Mouse (Mus musculus) adrenal gland, postnatal 4 days (tissue): ENCODE measurements around the gene Psd. TPM values are rescaled to one million over a fixed set of nuclear protein-coding genes. Genes with fewer than 3 reads are reported as not detected.
A peak's percentile ranks its signal among the peaks of the same experiment; 100 is the strongest.

Experiments
- DNase-seq, 2 experiments: peaks; one replicate each; pipeline ENCODE4 v3.0.0; 2021 to 2022; ENCODE audit warnings: low spot score in 2 of 2, mixed read lengths in 2 of 2
- long read RNA-seq, 2 experiments: library from polyadenylated mRNA; stranded (forward); transcript quantifications; one replicate each; pipeline ENCODE4 v2.0.0; 2021
- total RNA-seq, 2 experiments: library from RNA; stranded (reverse); gene quantifications; 2 replicates each; pipeline ENCODE4 v1.2.3; 2021

The Psd gene
- 10 to 100 TPM; 19.0 to 22.6 TPM for total RNA-seq
- long read RNA-seq, experiment 1, partial matches to known transcripts = 2 of 8 reads
- long read RNA-seq, experiment 1, other reads (novel, unspliced or antisense) = 4 of 8 reads
- long read RNA-seq, experiment 2, transcript Psd-208 (8 exons, 2,034 nt) = major isoform, 11 of 23 reads
- long read RNA-seq, experiment 2, partial matches to known transcripts = 10 of 23 reads
- long read RNA-seq, experiment 2, other reads (novel, unspliced or antisense) = 2 of 23 reads

DNA sequence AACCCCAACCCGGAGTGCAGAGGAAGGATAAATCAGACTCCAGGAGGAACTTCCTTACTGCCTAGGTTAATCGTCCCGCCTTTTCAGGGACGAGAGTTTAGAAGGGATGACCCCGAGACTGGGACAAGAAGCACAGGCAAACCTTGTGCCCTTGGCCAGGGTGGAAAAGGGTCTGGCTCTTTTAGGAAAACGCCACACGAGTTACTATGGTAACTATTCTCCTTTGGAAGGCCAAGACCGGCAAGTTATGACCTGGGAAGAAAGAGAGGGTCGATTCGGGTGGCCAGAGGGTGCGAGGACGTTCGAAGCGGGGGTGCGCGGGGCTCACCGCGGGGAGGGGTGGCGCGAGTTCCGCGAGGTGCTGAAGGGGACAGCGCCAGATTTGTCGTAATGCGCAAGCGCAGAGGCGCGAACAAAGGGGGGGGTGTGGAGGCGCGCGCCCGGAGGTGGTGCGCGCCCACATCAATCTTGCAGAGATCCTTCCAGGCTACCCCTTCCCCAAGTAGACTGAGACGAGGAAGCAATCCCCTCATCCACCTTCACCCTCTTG is at the start of gene Psd:
Gene Psd (minus strand): TSS at position 401 of the 550 bp plus-strand sequence.
- DNase-seq = peak in 1 of 2 experiments; percentile 41

DNA sequence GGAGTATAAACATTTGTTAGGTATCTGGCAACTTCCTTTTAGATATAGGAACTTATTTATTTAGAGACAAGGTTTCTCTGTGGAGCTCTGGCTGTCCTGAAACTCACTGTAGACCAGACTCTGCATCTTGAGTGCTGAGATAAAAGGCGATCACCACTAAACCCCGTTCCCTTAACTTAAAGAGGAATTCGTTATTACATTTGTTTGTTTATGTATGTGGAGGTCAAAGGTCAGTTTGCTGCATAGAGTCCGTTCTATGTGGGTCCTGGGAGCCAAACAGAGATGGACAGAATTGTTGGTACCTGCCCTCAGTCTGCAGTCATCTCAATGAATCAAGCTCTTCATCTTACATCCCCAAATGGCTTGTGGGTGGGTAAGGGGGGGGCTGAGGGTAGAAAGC is 48.9 kb upstream of the Psd start:
- no peak for DNase-seq

DNA sequence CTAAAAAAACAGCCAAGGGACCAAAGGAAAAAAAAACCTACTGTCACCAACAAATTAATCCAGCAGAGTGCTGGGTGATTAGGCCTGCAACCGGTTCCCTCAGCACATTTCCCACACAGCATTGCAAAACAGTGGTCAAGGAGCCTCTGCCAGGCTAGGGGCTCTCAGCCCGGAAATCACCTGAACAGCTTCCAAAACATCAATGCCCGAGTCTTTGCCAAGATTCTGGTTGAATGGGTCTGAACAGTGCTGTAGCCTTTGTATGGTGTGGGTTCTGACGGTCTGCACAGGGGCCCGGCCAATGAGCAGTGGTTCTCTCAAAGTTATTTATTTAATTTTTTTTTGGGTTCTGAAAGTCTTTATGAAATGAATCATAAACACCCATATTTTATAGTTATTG is 48.5 kb upstream of the Psd start:
- DNase-seq = no peak

DNA sequence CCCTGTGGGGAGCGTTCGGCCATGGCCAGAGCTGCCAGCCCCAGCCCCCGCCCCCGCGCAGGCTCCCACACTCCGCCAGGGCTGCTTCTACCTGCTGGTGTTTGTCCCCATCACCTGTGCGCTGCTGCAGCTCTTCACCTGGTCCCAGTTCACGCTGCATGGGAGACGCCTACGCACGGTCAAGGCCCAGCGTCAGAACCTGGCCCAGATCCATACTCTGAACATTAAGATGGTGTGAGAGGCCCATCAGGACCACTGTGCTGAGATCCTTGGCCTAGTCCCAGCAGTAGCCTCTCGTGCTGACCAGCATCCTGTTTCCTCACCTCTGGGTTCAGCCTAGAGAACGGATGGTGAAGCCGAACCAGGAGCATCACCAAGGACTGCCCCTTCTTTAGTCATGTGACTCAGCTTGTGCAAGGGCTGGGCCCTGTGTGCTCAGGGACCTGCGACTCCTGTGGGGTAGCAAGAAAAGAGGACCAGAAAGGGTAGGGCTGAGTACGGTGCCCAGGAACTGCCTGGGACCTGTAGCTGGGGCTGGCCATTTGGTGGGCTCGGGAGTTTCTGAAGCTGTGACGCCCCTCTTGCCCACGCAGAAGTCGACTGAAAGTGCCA is 47.6 kb upstream of the Psd start:
- no peak for DNase-seq

DNA sequence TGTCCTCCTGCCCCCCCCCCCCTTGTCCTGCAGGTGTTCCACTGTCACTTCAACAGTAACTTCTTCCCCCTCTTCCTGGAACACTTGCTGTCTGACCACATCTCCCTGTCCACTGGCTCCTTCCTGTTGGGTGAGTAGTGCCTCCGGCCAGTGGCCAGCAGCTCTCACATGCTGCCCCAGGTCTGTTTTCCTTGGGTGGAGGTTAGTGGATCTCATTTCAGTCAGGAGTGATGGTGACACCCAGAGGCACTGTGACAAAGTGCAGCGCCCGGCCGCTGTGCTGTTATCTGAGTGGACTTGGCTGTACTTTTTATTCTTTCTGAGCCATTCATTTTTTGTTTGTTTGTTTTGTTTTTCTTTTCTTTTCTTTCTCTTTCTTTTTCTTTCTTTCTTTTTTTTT is 42.2 kb upstream of the Psd start:
- no peak for DNase-seq

DNA sequence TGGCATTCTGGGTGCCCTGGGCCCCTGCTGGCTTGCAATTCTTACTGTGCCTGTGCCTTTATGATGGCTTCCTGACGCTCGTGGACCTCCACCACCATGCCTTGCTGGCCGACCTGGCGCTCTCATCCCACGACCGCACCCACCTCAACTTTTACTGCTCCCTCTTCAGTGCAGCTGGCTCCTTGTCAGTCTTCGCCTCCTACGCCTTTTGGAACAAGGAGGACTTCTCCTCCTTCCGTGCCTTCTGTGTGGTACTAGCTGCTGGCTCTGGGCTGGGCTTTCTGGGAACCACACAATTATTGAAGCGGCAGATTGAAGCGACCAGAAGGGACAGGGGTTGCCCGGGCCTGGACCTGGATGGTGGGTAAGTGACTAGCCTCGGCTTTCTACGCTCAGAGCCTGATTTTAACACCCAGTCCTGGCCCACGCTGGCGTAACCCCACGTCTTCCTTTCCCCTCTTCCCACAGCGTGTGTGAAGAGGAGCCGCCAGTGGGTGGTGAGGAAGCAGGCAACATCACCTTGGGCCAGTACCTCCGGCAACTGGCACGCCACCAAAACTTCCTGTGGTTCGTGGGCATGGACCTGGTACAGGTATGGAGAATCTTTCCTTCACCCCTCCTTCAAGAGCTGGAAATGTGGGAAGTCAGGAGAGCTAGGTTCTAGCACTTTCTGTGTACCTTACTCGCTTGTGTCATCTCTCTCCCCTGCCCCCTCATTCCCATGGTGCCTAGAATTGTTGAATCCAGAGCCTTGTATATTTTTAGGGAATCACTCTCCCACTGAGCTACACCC is 41.0 kb upstream of the Psd start:
- no peak for DNase-seq

DNA sequence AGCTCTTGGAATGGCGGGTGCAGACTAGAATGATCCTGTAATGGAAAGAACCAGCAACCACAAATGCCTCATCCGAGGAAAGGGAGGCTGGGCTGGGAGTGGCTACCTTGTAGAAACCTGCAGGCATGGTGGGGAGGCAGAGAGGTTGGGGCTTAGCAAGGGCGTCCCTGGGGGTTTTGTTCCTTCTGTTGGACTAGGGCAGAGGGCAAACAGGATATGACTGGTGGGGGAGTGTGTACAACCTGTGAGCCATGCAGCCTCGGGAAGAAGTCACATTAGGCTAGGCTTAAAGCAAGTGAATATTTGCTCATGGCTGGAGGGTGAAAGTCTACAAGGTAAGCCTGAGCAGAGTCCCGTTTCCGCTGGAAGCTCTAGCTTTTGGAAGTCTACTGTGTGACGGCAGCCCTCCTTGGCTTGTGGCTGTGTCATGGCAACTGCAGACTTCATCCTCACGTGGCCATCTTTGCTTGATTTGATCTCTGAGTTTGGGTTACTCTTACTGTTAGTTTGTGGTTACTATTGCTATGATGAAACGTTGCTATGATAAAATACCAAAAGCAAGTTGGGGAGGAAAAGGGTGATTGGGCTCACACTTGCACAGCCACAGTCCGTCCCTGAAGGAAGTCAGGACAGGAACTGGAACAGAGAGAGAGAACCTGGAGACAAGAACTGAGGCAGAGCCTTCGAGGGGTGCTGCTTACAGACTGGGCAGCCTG is 36.5 kb upstream of the Psd start:
- DNase-seq = no peak

DNA sequence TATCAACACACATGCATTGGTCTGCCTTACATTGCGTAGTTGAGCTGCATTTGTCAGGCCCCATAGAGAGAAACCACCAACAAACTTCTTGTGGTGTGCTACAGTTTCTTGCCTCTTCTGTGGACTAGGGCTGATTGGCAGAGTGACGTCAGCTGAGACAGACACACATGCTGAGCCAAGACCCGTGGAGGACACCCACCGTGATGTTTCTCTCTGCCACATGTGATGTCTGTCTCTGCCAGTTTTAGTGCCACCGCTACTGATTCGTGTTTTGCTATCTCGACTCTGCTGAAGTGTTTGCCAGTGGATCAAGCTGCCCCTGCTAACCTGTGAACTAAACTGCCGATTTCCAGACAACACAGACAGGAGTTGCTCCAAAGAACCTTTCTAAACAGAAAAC is 35.1 kb upstream of the Psd start:
- no peak for DNase-seq

DNA sequence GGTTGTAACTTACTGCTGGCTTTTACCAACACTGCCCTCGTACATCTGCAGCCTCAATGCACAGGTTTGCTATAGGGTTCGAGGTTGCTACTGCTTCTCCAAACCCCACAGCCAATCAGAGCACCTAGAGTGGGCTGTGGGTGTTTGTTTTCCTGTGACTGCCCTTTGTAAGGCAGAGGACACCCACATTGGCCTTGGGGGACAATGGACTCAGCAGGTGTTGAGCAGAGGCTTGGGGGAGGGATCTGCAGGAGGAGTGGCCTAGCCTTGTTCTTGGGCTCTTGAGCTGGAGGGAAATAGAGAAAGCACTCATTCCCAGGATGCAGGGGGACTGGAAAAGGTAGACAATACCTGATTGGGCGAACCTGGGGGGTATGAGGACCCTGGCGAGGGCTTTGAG is 31.4 kb upstream of the Psd start:
- no peak for DNase-seq

DNA sequence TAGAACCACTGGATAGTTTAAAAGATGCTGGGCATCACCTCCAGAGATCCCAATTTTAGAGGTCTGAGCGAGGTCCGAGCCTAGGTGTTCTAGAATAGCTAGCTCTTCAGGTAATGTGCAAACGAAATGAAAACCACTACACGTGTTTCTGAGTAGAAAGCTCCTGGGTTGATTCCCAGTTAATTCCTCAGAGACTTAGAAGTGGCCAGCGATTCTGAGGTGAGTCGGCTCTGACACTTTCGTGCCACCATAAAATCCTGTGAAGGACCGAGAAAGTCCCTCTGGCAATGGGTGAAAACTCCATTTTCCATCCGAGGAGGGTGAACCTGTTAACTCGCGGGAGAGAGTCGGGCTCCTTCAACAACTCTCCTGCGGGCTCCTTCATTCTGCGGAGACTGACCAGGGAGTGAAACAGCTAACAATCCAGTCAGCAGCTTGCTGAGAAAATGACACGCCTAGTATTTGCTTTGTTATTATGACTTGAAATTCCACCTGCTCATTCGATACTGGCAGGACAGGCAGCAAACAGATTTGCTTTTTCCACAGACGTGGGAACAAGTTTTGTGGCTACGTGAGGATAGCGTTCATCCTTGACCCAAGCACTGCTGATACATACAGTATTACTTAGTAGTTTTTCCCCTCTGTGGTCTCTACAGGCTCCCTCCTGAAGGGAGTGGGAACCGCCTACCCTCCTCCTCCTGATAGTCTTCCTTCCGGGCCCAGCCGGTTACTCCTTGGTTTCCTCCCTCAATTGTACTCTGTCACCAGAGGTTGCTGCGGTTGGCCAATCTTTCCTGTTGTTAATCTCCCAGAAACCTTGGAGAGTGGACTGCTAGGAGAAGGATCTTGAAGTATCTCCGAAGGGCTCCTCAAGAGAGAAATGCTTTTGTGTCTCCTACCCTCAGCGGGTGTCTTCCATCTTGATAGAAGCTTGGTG is 30.7 kb upstream of the Psd start:
- DNase-seq = no peak

DNA sequence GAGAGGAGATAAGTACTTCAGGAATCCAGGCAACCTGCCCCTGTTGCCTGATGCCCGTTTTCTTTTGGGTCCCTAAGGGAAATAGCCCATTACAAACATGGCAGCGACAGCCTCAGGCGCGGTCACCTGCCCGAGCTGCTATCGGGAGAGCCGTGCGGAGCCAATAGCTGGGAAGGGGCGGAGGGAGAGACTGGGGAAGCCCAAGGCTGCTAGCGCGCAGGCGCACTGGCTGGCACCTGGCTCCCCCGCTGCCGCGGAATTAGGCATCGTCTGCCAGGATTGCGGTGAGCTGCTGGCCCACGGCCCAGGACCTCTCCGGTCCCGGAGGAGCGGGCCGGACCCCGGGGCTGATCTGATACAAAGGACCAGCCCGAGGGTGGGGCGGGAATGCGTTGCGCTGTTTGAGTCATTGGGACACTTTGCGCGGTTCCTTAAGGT is 29.8 kb upstream of the Psd start:
- DNase-seq = peak; percentile 58 to 62

DNA sequence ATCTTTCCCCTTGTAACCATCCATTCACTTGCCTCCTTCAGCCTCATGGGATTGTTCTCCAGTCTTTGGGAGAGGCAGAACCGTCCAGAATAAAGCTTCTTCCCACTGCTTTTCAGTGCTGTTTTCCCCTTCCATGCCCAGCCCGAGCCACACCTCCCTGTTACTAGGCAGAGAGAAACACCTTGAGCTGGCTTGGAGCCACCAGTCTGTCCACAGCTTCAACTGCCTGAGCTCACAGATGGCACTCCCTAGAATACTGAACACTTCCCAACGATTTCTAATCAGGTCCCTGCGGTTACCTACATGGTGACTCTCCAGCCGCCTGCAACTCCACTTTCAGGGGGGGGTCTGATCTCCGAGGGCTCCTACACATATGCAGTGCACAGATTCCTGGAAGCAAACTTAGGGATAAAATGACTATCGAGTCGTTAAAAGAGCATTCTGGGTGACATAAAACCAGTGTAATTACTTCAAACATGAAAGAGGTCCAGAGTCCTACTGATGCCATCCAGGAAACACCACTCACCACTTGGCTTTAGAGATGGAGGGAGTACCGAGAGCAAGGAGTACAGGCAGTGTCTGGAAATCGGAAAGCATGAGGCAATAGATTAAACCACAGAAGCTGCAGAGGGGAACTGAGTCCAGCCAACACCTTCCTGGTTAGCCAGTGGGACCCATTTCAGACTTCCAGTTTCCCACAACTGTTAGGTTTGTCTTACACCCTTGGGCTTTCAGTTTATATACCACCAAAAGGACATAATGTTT is 23.4 kb upstream of the Psd start, which contains the start of gene 2310034G01Rik:
Gene 2310034G01Rik (minus strand): TSS at position 135 of the 765 bp plus-strand sequence.
- no peak for DNase-seq

DNA sequence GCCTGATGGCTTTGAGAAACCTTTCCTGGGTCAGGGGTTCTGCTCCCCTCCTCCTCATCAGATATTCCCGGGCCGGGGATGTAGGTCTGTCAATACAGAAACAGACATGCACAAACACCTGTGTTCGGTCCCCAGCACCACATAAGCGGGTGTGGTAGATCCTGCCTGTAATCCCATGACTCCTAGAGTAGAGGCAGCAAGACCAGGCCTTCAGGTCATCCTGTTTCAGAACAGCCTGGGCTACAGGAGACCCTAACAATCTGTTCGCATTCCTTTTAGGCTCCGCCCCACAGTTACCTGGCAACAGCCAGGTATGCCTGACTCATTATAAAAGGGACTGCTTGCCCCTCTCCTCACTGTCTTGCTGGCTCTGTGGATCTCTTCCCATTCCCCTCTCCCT is 22.6 kb upstream of the Psd start:
- no peak for DNase-seq

DNA sequence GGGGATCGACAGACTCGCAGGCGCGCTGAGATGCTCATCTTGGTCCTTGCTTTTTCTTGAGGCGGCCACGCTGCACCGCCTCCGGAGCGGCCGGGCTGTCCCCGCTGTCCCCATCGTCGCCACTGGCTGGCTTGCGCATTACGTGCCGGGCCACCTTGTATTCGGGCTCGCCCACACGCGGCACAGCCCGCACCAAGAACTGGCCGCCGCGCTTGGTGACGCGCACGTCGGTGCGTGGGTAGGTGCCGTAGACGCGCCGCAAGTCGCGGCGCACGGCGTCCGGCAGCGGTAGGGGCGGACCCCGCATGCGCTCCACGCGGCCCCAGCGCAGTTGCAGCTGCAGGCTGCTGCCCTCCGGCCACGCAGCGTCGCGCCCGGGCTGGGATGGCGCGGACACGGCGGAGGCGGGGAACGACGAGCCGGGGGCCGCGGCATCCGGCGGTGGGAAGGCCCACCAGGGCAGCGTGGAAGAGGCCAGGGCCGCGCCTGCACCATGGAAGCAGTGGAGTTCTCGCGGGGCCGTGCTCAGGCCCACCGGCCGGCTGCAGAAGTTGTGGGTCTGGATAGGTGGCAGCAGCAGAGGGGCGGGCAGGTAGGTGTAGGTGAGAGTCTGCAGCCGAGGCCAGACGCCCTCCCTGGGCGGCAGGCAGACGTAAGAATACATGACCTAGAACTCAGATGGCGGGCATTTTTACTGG is 22.0 kb upstream of the Psd start:
- peak; percentile 51 to 62 for DNase-seq

DNA sequence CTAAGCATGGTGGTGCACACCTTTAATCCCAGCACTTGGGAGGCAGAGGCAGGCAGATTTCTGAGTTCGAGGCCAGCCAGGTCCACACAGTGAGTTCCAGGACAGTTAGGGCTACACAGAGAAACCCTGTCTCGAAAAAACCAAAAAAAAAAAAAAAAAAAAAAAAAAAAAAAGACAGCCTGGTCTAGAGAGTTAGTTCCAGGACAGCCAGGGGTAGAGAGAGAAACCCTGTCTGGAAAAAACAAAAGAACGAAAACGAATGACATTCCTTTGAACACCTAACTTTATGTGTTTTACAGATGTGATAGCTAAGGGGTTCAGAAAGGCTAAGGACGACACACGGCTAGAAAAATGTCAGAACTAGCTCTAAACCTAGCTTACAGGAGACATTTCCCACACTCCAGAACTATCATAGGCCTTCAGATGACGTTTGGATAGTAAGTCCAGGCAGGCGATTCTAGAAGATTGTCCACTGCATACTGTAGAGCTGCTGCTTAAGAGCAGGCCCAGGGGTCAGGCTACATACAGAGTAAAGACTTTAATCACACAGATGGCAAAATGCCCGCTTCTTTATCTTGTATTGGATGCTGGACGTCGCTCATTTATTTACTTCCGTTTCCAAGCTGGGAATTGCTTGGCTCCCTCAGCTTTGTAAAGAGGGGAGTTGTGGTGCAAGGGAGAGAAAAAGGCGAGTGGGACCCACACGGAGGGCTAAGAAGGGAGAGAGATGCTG is 21.1 kb upstream of the Psd start:
- no peak for DNase-seq

DNA sequence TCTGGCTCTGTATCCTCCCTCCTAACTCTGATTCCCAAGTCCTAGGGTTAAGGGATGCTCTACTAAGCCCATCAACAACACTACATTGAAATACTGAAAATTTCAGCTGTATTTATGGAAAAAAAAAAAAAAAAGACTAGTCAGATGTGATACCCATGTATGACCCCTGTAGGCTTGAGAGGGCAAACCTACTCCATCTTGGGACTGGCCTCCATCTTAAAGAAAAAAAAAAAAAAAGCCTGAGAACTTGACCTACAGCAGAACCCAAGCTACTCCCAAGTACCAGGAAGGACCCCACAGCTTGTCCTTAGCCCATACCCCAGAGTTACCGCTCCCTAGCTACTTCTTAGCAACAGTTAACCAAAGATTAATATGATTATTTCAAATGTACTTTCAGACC is 20.2 kb upstream of the Psd start:
- DNase-seq = no peak

DNA sequence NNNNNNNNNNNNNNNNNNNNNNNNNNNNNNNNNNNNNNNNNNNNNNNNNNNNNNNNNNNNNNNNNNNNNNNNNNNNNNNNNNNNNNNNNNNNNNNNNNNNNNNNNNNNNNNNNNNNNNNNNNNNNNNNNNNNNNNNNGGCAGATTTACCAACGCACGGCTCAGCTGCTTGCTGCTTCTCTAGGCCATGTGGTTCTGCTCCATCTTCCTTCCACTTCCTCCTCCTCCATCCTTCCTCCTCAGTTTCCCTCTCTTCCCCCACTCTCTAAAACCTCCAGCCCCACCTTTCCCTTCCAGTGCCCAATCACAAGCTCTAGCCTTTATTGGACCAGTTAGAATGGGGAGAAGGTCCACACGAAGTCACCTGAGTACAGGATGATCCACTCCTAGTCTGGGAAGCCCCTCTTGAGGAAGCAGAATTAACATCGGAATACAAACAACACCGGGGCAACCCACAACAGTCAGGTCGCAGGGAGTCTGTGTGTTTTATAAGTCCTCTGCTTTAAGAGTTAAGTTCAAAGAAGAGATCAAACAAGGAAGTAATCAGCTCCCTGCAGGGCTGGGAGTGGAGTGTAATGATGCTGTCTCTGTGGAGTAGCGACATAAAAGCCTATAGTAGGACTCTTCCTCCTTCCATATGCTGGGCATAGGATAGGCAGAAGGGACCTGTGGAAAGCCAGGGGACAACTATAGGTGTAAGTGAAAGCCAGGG is 17.9 kb upstream of the Psd start:
- no peak for DNase-seq
